Mouse (Mus musculus): ENCODE results near the gene Nsun2. TPM values are rescaled to one million over a fixed set of nuclear protein-coding genes. Genes with fewer than 3 reads are reported as not detected.

The Nsun2 gene
- polyA plus RNA-seq, 1 experiment from 2014 or later = 73.5 TPM

GRCm38 (mm10) chr13:69643937-69644336, 110.4 kb downstream of the Nsun2 start:
- H3K4me3 ChIP-seq = no peak overlapping the region
- H3K36me3 ChIP-seq = peaks cover 14% of the 10 kb centered on the region
- no peak overlapping the region for H3K4me2 ChIP-seq
- no peaks in the 10 kb centered on the region for H3K4me1 ChIP-seq (replicated peaks)
- no peaks in the 10 kb centered on the region for H3K9me3 ChIP-seq
- H3K27me3 ChIP-seq = no peaks in the 10 kb centered on the region
- H3K9ac ChIP-seq = no peak overlapping the region
- 89% methylated on average over 2 of the region's 2 CpGs for WGBS
- no peak overlapping the region for H3K27ac ChIP-seq (replicated peaks)
- no peak for ATAC-seq (ENCODE audit: low FRiP score, low read depth)

GRCm38 (mm10) chr13:69644427-69645166, 111.1 kb downstream of the Nsun2 start:
- no peak overlapping the region for H3K9ac ChIP-seq
- ATAC-seq (ENCODE audit: low FRiP score, low read depth) = no peak
- H3K27me3 ChIP-seq = no peaks in the 10 kb centered on the region
- no peak overlapping the region for H3K27ac ChIP-seq (replicated peaks)
- WGBS = 85% methylated on average over 13 of the region's 13 CpGs
- H3K4me3 ChIP-seq = no peak overlapping the region
- H3K9me3 ChIP-seq = no peaks in the 10 kb centered on the region
- peaks cover 9% of the 10 kb centered on the region for H3K36me3 ChIP-seq
- no peak overlapping the region for H3K4me2 ChIP-seq
- no peaks in the 10 kb centered on the region for H3K4me1 ChIP-seq (replicated peaks)

- no peak; the same call in 1 of the 2 replicates for ATAC-seq (ENCODE audit: low FRiP score, low read depth)
- 62% methylated on average over 13 of the region's 13 CpGs for WGBS
Measured at GRCm38 (mm10) chr13:69645694-69646423, 112.3 kb downstream of the Nsun2 start.

GRCm38 (mm10) chr13:69646481-69646880, 112.9 kb downstream of the Nsun2 start:
- Histone ChIP-seq H3K9ac (no peak overlapping the region), H3K4me3 (no peak overlapping the region), H3K36me3 (no peaks in the 10 kb centered on the region)

More at GRCm38 (mm10) chr13:69645694-69646423, 112.3 kb downstream of the Nsun2 start:
- H3K4me2 ChIP-seq = no peak overlapping the region
- H3K9me3 ChIP-seq = no peaks in the 10 kb centered on the region
- H3K9ac ChIP-seq = no peak overlapping the region
- H3K36me3 ChIP-seq = no peaks in the 10 kb centered on the region
- H3K4me3 ChIP-seq = no peak overlapping the region
- H3K4me1 ChIP-seq (replicated peaks) = no peaks in the 10 kb centered on the region
- H3K27me3 ChIP-seq = no peaks in the 10 kb centered on the region
- H3K27ac ChIP-seq (replicated peaks) = no peak overlapping the region

GRCm38 (mm10) chr13:69654508-69654907, 121.0 kb downstream of the Nsun2 start:
- no peaks in the 10 kb centered on the region for H3K36me3 ChIP-seq
- no peak overlapping the region for H3K27ac ChIP-seq (replicated peaks)
- H3K4me1 ChIP-seq (replicated peaks) = no peaks in the 10 kb centered on the region
- no peak overlapping the region for H3K4me3 ChIP-seq
- ATAC-seq (ENCODE audit: low FRiP score, low read depth) = no peak
- no peak overlapping the region for H3K4me2 ChIP-seq
- 79% methylated on average over 3 of the region's 3 CpGs for WGBS
- no peaks in the 10 kb centered on the region for H3K9me3 ChIP-seq
- H3K9ac ChIP-seq = no peak overlapping the region
- no peaks in the 10 kb centered on the region for H3K27me3 ChIP-seq

More at GRCm38 (mm10) chr13:69646481-69646880, 112.9 kb downstream of the Nsun2 start:
- no peak for ATAC-seq (ENCODE audit: low FRiP score, low read depth)
- Histone ChIP-seq H3K4me2 (no peak overlapping the region), H3K4me1 (replicated peaks) (no peaks in the 10 kb centered on the region), H3K27ac (replicated peaks) (no peak overlapping the region), H3K9me3 (no peaks in the 10 kb centered on the region), H3K27me3 (no peaks in the 10 kb centered on the region)
- WGBS = 84% methylated on average over 9 of the region's 9 CpGs

GRCm38 (mm10) chr13:69672121-69672520, 138.6 kb downstream of the Nsun2 start:
- WGBS = 84% methylated on average over 5 of the region's 5 CpGs
- Histone ChIP-seq H3K27ac (replicated peaks) (no peak overlapping the region), H3K4me1 (replicated peaks) (no peaks in the 10 kb centered on the region), H3K9me3 (no peaks in the 10 kb centered on the region), H3K9ac (no peak overlapping the region), H3K36me3 (no peaks in the 10 kb centered on the region), H3K4me3 (no peak overlapping the region), H3K27me3 (no peaks in the 10 kb centered on the region), H3K4me2 (no peak overlapping the region)
- no peak for ATAC-seq (ENCODE audit: low FRiP score, low read depth)

- 94% methylated on average over 10 of the region's 10 CpGs for WGBS
Measured at GRCm38 (mm10) chr13:69672565-69672964, 139.0 kb downstream of the Nsun2 start.

GRCm38 (mm10) chr13:69673197-69673920, 139.8 kb downstream of the Nsun2 start:
- Histone ChIP-seq H3K4me3 (no peak overlapping the region), H3K9ac (no peak overlapping the region), H3K27ac (replicated peaks) (no peak overlapping the region), H3K4me1 (replicated peaks) (no peaks in the 10 kb centered on the region), H3K36me3 (no peaks in the 10 kb centered on the region), H3K4me2 (no peak overlapping the region), H3K27me3 (no peaks in the 10 kb centered on the region), H3K9me3 (no peaks in the 10 kb centered on the region)
- ATAC-seq (ENCODE audit: low FRiP score, low read depth) = no peak
- WGBS = 79% methylated on average over 5 of the region's 5 CpGs

More at GRCm38 (mm10) chr13:69672565-69672964, 139.0 kb downstream of the Nsun2 start:
- Histone ChIP-seq H3K9ac (no peak overlapping the region), H3K4me3 (no peak overlapping the region), H3K4me1 (replicated peaks) (no peaks in the 10 kb centered on the region), H3K9me3 (no peaks in the 10 kb centered on the region), H3K36me3 (no peaks in the 10 kb centered on the region), H3K27ac (replicated peaks) (no peak overlapping the region), H3K4me2 (no peak overlapping the region), H3K27me3 (no peaks in the 10 kb centered on the region)
- no peak for ATAC-seq (ENCODE audit: low FRiP score, low read depth)

GRCm38 (mm10) chr13:69673921-69674618, 140.5 kb downstream of the Nsun2 start:
- 72% methylated on average over 10 of the region's 10 CpGs for WGBS
- H3K4me2 ChIP-seq = no peak overlapping the region
- H3K27me3 ChIP-seq = no peaks in the 10 kb centered on the region
- H3K4me3 ChIP-seq = no peak overlapping the region
- no peaks in the 10 kb centered on the region for H3K36me3 ChIP-seq
- H3K4me1 ChIP-seq (replicated peaks) = no peaks in the 10 kb centered on the region
- no peaks in the 10 kb centered on the region for H3K9me3 ChIP-seq
- H3K27ac ChIP-seq (replicated peaks) = no peak overlapping the region
- no peak for ATAC-seq (ENCODE audit: low FRiP score, low read depth)
- H3K9ac ChIP-seq = no peak overlapping the region

All from hindbrain, embryonic 15.5 days (tissue).